Mouse (Mus musculus) ES-E14 (cell line): ENCODE measurements around the gene Ly9. TPM values are rescaled to one million over a fixed set of nuclear protein-coding genes. Genes with fewer than 3 reads are reported as not detected.

Experiments used
- DNase-seq: peaks from one replicate; pipeline ENCODE4 v3.0.0-alpha.2; 2013; ENCODE audit warnings: low read depth, low spot score
- H3K27ac ChIP-seq: 2 replicates; pipeline ENCODE4 v1.5.1; 2012; ENCODE audit warnings: low read depth, mild to moderate bottlenecking, low read length, moderate library complexity, mixed read lengths; ENCODE audit not compliant: poor library complexity, insufficient read depth, severe bottlenecking
- H3K36me3 ChIP-seq: 2 replicates; pipeline ENCODE4 v1.6.1; 2012; ENCODE audit warnings: mild to moderate bottlenecking, low read length, moderate library complexity, mixed read lengths; ENCODE audit not compliant: control insufficient read depth, poor library complexity, insufficient read depth, severe bottlenecking
- H3K4me1 ChIP-seq, 2 experiments: fragments of 150-350 bp in 1 of 2; sonication (generic) in 1 of 2; 2 replicates each; pipeline ENCODE4 v1.6.1; 2012; ENCODE audit warnings: low read length in 2 of 2, mild to moderate bottlenecking in 1 of 2, mixed read lengths in 1 of 2; ENCODE audit not compliant: control insufficient read depth in 2 of 2, insufficient read depth in 2 of 2, poor library complexity in 1 of 2
- H3K4me3 ChIP-seq, 2 experiments: fragments of 150-350 bp in 1 of 2; sonication (generic) in 1 of 2; 2 replicates each; pipeline ENCODE4 v1.5.1; 2012; ENCODE audit warnings: low read length in 2 of 2, low read depth in 1 of 2, mild to moderate bottlenecking in 1 of 2, mixed read lengths in 1 of 2; ENCODE audit not compliant: insufficient read depth in 1 of 2, poor library complexity in 1 of 2, severe bottlenecking in 1 of 2
- H3K9ac ChIP-seq: 2 replicates; pipeline ENCODE4 v1.6.1; 2012; ENCODE audit warnings: low read depth, mild to moderate bottlenecking, low read length, mixed read lengths; ENCODE audit not compliant: poor library complexity, insufficient read depth, severe bottlenecking
- H3K9me3 ChIP-seq: fragments of 150-350 bp; sonication (generic); 2 replicates; pipeline ENCODE4 v1.6.1; 2012; ENCODE audit warnings: low read depth, mild to moderate bottlenecking, low read length; ENCODE audit not compliant: control insufficient read depth, insufficient read depth
- CHD2 ChIP-seq: IDR thresholded peaks from 2 replicates; pipeline ENCODE4 v1.6.1; 2014; ENCODE audit warnings: mild to moderate bottlenecking, low read depth, low read length, inconsistent platforms
- HCFC1 ChIP-seq: IDR thresholded peaks from 2 replicates; pipeline ENCODE4 v1.6.1; 2012; ENCODE audit warnings: low read length, inconsistent platforms, borderline replicate concordance; ENCODE audit not compliant: insufficient read depth
- MAFK ChIP-seq: IDR thresholded peaks from 2 replicates; pipeline ENCODE4 v1.6.1; 2014; ENCODE audit warnings: mild to moderate bottlenecking, low read depth, low read length, inconsistent platforms; ENCODE audit not compliant: insufficient read depth
- ZC3H11A ChIP-seq: IDR thresholded peaks from 2 replicates; pipeline ENCODE4 v1.6.1; 2012; ENCODE audit warnings: low read depth, mild to moderate bottlenecking, inconsistent platforms, low read length, borderline replicate concordance
- ZNF384 ChIP-seq: IDR thresholded peaks from 2 replicates; pipeline ENCODE4 v1.6.1; 2012; ENCODE audit warnings: low read depth, low read length, inconsistent platforms
- in situ Hi-C, 2 experiments: fragments of 600-800 bp; cut with MboI; formaldehyde crosslinking; loops; one replicate each; pipeline ENCODE4 v1.15.1; 2025; ENCODE audit warnings: low sequenced_read_pairs in 2 of 2, inconsistent platforms in 1 of 2; ENCODE audit not compliant: unreplicated experiment in 2 of 2
- total RNA-seq: library from RNA; depleted of rRNA; stranded (reverse); fragments of 300-350 nt; gene quantifications from 2 replicates; pipeline ENCODE4 v1.2.3, GENCODE M21; 2012

Gene Ly9
- total RNA-seq, 1 experiment, result 0.13 TPM

- no peaks in the 10 kb centered on the region for H3K36me3 ChIP-seq
- no peaks in the 10 kb centered on the region for H3K9me3 ChIP-seq
- in situ Hi-C loops, result no loop called here
- H3K27ac ChIP-seq, result no peak overlapping the region
- no peak for DNase-seq
- TF ChIP-seq HCFC1, result no peak
- H3K9ac ChIP-seq, result no peak overlapping the region
- H3K4me1 ChIP-seq, result no peaks in the 10 kb centered on the region
- H3K4me3 ChIP-seq, result no peak overlapping the region
Observed at GRCm38 (mm10) chr1:171584584-171584983, 22.6 kb downstream of the Ly9 start.

GRCm38 (mm10) chr1:171577168-171577567 lies 30.0 kb downstream of the Ly9 start:
- TF ChIP-seq ZC3H11A (no peak), ZNF384 (no peak), MAFK (no peak), HCFC1 (no peak), CHD2 (no peak)
- DNase-seq, result no peak
- Histone ChIP-seq H3K9me3 (no peaks in the 10 kb centered on the region), H3K9ac (no peak overlapping the region), H3K4me1 (no peaks in the 10 kb centered on the region), H3K36me3 (no peaks in the 10 kb centered on the region), H3K4me3 (no peak overlapping the region), H3K27ac (no peak overlapping the region)
- in situ Hi-C loops, result no loop called here

- Histone ChIP-seq H3K27ac (no peak overlapping the region), H3K36me3 (no peaks in the 10 kb centered on the region), H3K9me3 (no peaks in the 10 kb centered on the region), H3K4me1 (no peaks in the 10 kb centered on the region), H3K9ac (no peak overlapping the region), H3K4me3 (no peak overlapping the region)
- in situ Hi-C loops, result loop anchor here (5.0 kb wide), 1 partner anchor 41 kb away; no protein-coding TSS in a partner anchor
- TF ChIP-seq ZNF384 (no peak), MAFK (no peak), HCFC1 (no peak), CHD2 (no peak), ZC3H11A (no peak)
- no peak for DNase-seq
Observed at GRCm38 (mm10) chr1:171568436-171568835, 38.8 kb downstream of the Ly9 start.

GRCm38 (mm10) chr1:171566777-171567176 lies 40.4 kb downstream of the Ly9 start:
- Histone ChIP-seq H3K9me3 (no peaks in the 10 kb centered on the region), H3K9ac (no peak overlapping the region), H3K27ac (no peak overlapping the region), H3K4me1 (no peaks in the 10 kb centered on the region), H3K36me3 (no peaks in the 10 kb centered on the region), H3K4me3 (no peak overlapping the region)
- no peak for TF ChIP-seq HCFC1
- no peak for TF ChIP-seq MAFK
- TF ChIP-seq ZC3H11A, result 0 out of 2 replicates have a peak, but pooled peaks have one; percentile 35
- TF ChIP-seq ZNF384, result no peak
- no peak for TF ChIP-seq CHD2
- in situ Hi-C loops, result loop anchor here (5.0 kb wide), 1 partner anchor 39 kb away; no protein-coding TSS in a partner anchor
- DNase-seq, result peak; percentile 83

GRCm38 (mm10) chr1:171565888-171566287 lies 41.3 kb downstream of the Ly9 start:
- H3K27ac ChIP-seq, result no peak overlapping the region
- in situ Hi-C loops, result loop anchor here (5.0 kb wide), 1 partner anchor 39 kb away; no protein-coding TSS in a partner anchor
- H3K9me3 ChIP-seq, result no peaks in the 10 kb centered on the region
- H3K4me3 ChIP-seq, result no peak overlapping the region
- no peaks in the 10 kb centered on the region for H3K36me3 ChIP-seq
- DNase-seq, result no peak
- no peaks in the 10 kb centered on the region for H3K4me1 ChIP-seq
- no peak for TF ChIP-seq ZC3H11A
- no peak for TF ChIP-seq HCFC1
- no peak for TF ChIP-seq ZNF384
- TF ChIP-seq CHD2, result no peak
- TF ChIP-seq MAFK, result no peak
- H3K9ac ChIP-seq, result no peak overlapping the region
